Mouse (Mus musculus) layer of hippocampus, postnatal 14 days (tissue): ENCODE results near the gene Magt1. TPM values are rescaled to one million over a fixed set of nuclear protein-coding genes. Genes with fewer than 3 reads are reported as not detected.
"Not testable (repeated sequence)": the region's sequence is repeated elsewhere in the genome, so short reads cannot be mapped to it uniquely, and the experiment has no call there.

Experiments used
- DNase-seq, 2 experiments: peaks; one replicate each; pipeline ENCODE4 v3.0.0; 2021 to 2022; ENCODE audit warnings: low spot score in 2 of 2, mixed read lengths in 1 of 2
- total RNA-seq, 2 experiments: library from RNA; stranded (reverse); gene quantifications; 2 replicates each; pipeline ENCODE4 v1.2.3; 2021

Magt1 gene
- total RNA-seq, 2 experiments from 2014 or later: 17.6 TPM

- not testable (repeated sequence) for DNase-seq
These were observed 54.6 kb downstream of the Magt1 start for GRCm38 (mm10) chrX:105957091-105957490.

GRCm38 (mm10) chrX:105953999-105954398 is 57.7 kb downstream of the Magt1 start:
- DNase-seq: no peak

- no peak for DNase-seq
These were observed 65.3 kb downstream of the Magt1 start for GRCm38 (mm10) chrX:105946357-105946756.

GRCm38 (mm10) chrX:105939245-105939644 is 72.5 kb downstream of the Magt1 start:
- no peak for DNase-seq

- no peak for DNase-seq
These were observed 74.0 kb downstream of the Magt1 start for GRCm38 (mm10) chrX:105937736-105938135.

- DNase-seq: no peak
These were observed 77.4 kb downstream of the Magt1 start for GRCm38 (mm10) chrX:105934341-105934740.

- DNase-seq: no peak
These were observed 82.1 kb downstream of the Magt1 start for GRCm38 (mm10) chrX:105929478-105930038.

- peak; percentile 69 to 85 for DNase-seq
These were observed 82.7 kb downstream of the Magt1 start, which contains the start of gene Atrx for GRCm38 (mm10) chrX:105928861-105929477. Gene Atrx, minus strand, starts transcription at chrX:105929403.

- peak in 1 of 2 experiments; percentile 32 for DNase-seq
These were observed 83.5 kb downstream of the Magt1 start for GRCm38 (mm10) chrX:105927941-105928860.

GRCm38 (mm10) chrX:105926121-105926735 is 85.5 kb downstream of the Magt1 start:
- DNase-seq: peak in 1 of 2 experiments; percentile 2

GRCm38 (mm10) chrX:105924326-105925070 is 87.2 kb downstream of the Magt1 start:
- DNase-seq: no peak

- no peak for DNase-seq
These were observed 87.8 kb downstream of the Magt1 start for GRCm38 (mm10) chrX:105923896-105924295.

GRCm38 (mm10) chrX:105922986-105923385 is 88.7 kb downstream of the Magt1 start:
- DNase-seq: not testable (repeated sequence)

- no peak for DNase-seq
These were observed 90.3 kb downstream of the Magt1 start for GRCm38 (mm10) chrX:105921421-105921820.

Other genes starting within 250 kb of the Magt1 start
- gene Fgf16, start 247.6 kb downstream of the Magt1 start, total RNA-seq: 1 to 10 TPM; 1.5 to 2.5 TPM
- 100 to 1,000 TPM; 173 to 184 TPM for gene Atrx, start 82.5 kb downstream of the Magt1 start, total RNA-seq
- 100 to 1,000 TPM; 336 to 348 TPM for gene Cox7b, start 3.8 kb upstream of the Magt1 start, total RNA-seq
- 10 to 100 TPM in 1 of 2 experiments, 1 to 10 TPM in 1; 8.7 to 11.3 TPM for gene Atp7a, start 15.4 kb upstream of the Magt1 start, total RNA-seq
- gene Tlr13, start 131.3 kb upstream of the Magt1 start, total RNA-seq: 1 to 10 TPM; 1.2 to 2.0 TPM
- gene Pgk1, start 175.2 kb upstream of the Magt1 start, total RNA-seq: 100 to 1,000 TPM; 416 to 450 TPM
- 10 to 100 TPM; 24.8 to 29.9 TPM for gene Taf9b, start 209.3 kb upstream of the Magt1 start, total RNA-seq
- gene Fnd3c2, start 243.5 kb upstream of the Magt1 start, total RNA-seq: not detected